Mouse (Mus musculus): Measurements from ENCODE around the gene Skp2.

The Skp2 gene

DNA sequence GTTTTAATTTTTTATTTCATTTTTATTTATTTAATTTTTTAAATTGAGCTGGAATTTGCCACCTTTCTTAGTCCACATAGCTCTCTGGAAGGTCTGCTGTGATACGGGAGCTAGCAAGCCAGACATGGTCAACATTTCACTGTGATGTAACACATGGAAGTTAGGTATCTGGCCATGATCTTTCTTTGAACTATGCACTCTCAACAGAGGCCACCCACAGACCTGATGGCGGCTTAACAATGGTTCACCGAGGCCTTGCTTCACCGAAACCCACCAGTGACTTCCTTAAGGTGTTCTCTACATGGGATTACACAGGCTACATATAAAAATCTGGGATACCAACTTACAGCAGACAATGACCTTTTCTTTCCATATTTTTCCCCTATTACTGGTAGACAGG is 41.1 kb downstream of the Skp2 start:
- no peak for DNase-seq (ENCODE audit: extremely low spot score, low read depth, low spot score)

DNA sequence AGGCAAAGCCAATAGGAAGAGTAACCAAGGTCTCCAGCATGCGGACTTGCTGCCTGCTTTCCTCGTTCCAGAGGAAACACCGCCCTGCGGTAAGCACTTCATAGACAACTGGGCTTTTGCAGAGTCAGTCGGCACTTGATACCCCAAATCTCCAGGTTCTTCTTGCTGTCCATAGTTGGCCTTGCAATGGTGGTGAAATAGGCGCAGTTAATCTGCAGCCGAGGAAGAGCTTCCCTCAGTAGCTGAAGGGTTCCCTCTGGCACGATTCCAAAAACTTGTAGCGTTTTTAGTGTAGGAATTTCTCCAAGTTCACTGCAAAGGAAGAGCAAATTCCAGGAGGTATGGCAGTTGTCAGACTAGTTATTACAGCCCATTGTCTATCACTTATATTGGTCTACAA is 41.7 kb downstream of the Skp2 start:
- DNase-seq (ENCODE audit: extremely low spot score, low read depth, low spot score): no peak

DNA sequence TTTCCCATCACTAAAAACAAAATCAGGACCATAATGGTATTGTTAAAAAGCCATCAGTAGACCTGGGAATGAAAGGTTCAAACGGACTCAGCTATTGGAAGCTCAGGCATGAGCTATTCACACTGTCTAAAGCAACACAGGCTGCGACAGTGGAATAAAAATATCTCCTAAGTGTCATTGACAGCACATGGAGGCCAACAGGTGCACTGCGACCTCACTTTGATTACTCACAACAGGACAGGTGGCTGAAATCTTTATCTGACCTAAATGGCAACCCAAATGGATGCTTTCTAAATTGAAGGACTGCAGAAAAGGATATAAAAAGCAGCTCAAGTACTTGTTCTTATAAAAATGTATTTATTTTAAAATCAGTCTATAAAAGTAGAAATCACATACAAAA is 43.6 kb downstream of the Skp2 start:
- DNase-seq (ENCODE audit: extremely low spot score, low read depth, low spot score): no peak

DNA sequence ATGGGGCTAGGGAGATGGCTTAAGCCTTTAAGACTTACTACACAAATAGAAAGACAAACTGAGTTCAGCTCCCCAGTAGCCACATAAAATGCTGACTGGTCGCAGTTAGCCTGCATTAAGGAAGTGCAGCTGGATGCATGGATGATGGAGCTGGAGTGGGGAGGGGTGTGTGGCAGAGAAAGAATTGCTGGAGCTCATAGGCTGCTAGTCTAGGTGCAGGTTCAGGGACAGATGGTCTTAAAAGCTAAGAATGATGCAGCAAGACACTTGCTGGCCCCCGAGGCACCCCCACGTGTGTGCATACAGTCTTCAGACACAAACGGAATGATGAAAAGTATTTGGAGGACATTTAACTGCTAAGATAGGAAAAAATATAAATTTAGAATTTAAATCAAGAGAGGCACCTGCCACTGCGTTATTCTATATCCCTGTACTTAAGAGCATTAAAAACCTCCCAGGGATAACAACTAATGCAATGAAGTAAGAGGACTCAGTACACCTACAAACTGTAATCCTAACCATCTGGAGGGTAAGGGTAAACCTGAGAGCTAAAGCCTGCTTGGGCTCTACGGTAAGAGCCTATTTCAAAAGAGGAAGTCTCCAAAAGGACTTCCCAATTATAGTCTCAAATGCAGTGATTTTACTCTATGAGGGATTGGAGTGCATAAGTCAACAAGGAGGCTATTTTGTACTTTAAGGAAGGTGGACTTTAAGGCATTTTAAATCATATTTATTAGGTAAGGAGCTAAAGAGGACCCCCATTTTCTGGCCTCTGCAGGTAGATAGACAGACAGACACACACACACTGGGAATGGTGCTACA is 44.5 kb downstream of the Skp2 start:
- no peak for DNase-seq (ENCODE audit: extremely low spot score, low read depth, low spot score)

DNA sequence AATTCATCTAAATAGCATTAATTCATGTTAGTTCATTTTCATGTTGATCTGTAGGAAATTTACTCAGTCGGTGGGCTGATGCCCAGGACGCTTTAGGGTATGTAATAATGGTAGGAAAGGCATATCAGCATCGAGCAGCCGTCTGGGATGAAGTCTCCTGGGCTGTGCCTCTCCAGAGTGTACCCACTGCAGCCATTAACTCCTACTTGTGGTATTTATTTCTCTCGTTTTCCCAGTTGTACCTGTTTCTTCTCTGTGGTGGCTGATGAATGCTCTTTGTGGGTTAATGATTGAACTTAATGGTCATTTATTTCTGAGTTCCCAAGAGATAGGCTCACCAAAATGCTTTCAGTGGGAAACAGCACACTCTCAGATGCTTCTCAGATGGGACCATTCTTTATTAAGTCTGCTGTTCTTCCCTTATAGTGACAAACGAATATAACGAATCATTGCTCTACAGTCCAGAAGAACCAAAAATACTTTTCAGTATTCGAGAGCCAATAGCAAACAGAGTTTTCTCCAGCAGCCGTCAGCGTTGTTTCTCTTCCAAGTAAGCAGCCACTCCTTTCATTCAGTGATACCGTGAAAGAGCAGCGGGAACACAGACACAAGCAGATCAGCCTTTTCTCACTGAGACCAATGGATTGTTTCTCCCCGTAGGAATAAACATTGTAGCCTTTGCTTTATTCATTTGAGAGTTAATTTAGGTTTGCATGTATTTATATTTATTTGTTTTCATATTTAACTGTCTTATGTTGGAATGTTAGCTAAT is 48.7 kb downstream of the Skp2 start:
- no peak for DNase-seq (ENCODE audit: extremely low spot score, low read depth, low spot score)

DNA sequence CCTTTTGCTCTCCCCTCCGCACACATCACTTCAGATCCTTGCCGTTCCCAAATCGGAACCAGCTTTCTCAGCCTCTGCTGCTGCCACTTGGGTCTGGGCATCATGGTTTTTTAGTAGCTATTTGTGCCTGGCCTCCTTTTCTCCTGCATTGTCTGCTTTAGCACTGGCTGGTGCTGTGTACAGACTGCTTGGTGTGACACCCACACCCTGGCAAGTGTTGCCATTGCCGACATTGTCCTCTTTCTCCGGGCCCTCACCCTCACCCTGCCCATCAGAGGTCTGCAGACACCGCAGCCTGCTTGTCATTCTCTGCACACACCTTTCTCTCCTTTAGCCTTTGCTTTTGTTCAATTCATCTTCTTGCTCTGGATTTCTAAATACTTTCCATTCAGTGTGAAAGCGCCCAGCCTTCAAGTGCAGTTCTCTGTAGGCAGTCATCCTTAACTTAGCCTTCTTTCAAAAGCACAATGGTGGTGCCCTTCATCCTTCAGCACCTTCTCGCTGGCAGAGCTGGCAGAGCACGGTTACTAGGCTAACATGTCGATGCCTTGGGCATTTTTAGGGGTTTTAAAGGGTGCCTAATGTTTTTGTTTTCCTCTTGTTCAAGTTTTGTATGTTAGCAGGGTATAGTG is 54.7 kb downstream of the Skp2 start:
- DNase-seq (ENCODE audit: extremely low spot score, low read depth, low spot score): no peak

DNA sequence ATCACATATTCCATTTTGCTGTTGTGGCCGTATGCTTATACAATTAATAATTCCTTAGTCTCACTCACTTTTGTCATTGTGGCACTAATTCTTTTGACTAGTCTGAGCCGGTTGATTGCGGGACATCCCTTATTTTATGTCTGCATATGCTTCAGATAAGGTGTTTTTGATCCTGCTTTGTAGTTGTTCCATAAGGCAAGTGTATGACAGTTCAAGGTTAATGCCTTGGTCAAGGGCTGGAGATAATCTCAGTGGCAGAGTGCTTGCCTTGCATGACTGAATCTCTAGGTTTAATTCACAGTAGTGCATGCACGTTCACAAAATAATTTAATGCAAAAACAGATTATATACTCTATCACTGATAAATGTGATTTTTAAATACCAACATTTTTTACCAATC is 58.4 kb downstream of the Skp2 start:
- no peak for DNase-seq (ENCODE audit: extremely low spot score, low read depth, low spot score)

DNA sequence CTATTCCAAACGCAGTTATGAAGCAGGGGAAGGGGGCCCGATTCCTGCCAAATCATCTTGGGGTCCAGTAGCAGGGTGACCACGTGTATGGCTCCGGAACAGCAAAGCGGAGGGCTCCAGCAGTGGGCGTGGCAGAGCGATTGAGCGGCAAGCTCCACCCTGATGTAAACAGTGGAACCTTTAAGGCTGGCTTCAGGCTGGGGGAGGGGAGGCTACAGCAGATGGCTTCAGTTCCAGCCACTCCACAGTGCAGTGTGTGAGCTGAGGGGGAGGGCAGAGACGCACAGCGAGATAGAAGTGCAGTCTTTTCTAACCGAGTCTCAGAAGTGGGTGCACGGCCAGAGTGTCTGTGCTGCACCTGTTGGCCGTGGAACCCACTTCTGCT is 60.9 kb downstream of the Skp2 start:
- DNase-seq (ENCODE audit: extremely low spot score, low read depth, low spot score): no peak

DNA sequence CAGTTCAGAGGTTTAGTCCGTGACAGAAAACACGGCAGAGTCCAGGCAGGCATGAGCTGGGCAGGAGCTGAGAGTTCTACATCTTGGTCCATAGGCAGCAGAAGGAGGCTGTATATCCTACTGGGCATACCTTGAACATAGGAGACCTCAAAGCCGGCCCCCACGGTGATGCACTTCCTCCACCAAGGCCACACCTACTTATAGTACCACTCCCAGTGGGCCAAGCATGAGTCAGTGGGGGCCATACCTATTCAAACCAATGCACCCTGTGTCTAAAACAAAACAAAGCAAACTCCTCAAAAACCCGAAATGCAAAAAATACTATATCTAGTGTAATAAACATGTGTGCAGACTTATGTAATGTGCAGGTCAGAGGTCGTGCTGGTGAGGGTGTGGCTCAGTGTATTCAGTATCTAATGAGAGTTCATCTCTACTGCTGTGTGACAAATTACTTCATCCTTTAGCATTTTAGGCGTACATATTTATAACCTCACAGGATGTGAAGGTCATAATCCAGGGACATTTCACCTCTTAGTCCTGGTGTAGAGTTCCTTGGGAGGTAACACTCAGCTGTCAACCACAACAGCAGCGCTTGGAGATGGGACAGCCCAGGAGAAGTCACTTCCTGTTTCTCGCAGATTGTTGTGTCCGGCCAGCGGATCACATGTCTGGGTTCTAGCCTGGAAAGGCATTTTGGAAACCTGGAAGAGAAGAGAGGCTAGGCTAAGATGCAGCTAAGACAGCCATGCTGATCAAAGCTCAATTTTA is 61.4 kb downstream of the Skp2 start:
- no peak for DNase-seq (ENCODE audit: extremely low spot score, low read depth, low spot score)

DNA sequence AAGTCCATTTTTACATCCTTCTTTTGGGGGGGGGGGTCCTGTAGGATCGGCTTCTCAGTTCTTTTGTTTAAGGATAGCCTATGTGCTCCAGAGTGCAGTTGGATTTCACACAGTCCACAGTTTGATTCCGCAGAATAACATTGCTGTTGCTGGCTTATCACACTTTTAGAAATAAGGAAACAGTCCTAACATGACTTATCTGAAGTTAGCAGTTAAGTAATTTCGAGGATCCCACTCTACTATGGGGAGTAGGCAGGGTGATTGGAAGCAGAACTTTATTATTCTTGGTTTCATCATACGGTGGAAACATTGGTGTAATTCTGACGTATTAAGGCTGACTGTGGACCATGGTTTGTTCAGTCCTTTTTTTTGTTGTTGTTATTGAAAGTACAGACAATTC is 64.6 kb downstream of the Skp2 start:
- no peak for DNase-seq (ENCODE audit: extremely low spot score, low read depth, low spot score)

DNA sequence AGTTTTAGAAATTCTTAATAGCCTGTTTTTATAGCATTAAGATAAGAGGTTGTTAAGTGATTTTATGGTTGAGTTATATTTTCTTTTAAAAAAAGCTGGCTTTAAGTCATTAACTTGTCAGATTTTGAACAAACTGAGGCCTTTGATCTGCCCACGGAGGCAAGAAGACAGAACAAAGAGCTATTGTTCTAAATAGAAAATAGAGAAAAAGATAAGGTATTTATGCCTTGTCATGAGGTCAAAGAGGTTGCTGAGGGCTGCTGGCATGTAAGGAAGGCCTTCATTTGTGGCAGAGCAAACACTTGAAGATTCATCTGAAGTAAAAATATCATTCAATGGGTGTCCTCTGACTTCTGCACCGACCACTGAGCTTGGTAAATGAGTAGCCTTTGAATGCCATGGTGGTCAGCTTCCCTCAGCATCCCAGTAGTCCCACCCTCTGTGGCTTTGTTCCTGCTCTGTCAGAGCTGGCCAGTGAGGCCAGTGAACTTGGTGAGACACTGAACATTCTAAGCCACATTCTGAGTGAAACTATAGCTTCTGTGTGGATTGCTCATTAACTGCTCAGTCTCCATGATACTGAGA is 66.0 kb downstream of the Skp2 start:
- no peak for DNase-seq (ENCODE audit: extremely low spot score, low read depth, low spot score)

DNA sequence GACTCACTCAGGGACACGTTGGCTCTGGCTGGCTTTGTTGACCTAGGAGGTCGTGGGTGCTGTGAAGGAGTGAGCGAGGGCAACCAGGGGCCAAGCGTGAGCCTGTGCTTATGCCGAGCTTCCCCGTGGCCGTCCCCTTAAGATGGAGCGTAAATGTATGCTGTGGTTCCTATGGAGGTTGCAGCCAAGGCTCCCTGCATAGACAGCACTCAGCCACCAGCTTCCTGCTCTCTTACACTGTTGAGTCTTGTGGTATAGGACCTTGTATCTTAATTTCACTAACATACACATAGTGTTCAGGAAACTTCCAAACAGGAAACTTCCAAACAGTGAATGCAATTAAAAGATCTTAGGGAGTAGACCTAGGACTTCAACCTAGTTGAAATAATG is 66.5 kb downstream of the Skp2 start:
- DNase-seq (ENCODE audit: extremely low spot score, low read depth, low spot score): no peak

DNA sequence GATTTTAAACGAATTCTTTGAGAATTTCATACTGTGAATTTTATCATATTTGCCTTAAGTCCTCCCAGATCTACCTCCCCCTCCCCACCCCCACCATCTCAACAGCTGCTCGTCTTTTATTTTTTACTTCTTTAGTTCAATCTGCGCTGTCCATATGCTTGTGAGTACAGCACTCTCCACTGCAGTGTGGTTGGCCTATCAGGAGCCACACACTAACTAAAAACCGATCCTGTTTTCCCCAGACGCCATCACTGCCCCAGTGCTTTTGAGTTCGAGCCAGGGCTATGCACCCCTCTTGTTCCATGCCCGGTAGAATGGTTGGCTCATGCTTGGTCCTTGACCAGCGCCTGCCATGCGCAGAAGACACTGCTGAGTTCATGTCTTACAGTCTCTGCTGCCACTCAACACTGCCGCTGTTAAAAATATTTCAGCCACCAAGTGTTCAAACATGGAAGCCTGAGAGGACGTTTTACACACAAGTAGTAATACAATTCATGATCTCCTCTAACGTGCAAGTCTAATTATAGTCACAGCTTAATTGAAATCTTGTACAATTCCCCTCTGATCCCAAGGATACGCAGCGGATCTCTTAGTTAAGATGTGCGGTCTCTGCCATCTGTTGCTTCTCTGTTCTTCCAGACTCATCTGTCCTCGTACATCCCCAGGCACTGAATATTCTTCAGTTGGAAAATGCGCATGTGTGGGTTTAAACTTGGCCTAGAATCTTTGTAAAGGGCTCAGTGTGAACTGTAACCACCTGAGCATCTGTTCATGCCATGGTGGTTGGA is 67.1 kb downstream of the Skp2 start:
- DNase-seq (ENCODE audit: extremely low spot score, low read depth, low spot score): no peak

DNA sequence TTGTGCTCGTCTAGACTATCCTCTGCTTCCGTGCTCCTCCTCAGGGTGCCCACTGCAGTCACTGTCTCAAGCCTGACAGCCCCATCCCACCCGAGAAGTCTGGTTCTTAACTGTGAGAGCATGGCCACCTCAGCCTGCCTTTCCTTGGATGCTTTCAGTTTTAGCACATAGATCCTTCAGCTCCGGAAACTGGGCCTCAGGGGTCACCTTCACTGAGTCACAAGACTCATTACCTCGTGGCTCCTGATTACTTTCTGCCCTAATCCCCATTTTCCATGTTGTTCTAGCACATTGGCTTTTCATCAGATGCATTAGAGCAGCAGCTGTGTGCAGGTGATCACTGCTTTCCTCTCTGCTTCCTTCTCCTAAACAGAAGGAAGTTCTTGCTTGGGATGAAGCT is 67.8 kb downstream of the Skp2 start:
- no peak for DNase-seq (ENCODE audit: extremely low spot score, low read depth, low spot score)

DNA sequence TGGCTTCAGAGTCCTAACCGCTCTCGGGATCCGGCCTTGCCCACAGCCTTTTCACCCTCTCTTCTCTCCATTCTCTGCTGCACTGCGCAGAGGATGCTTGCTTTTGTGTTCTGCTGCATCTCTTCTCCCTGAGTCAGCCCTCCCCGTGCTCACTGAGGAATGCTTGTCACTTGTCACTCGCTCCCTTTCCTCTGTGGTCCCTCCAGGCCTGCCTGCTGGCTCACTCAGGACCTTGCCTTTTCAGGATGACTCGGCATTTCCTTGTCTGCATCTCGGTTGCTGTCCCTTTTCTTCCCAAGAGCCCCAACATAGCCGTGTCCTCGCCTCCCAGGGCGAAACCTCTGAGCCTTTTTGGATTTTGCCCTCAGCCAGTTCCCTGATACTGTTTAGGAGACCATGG is 68.4 kb downstream of the Skp2 start:
- no peak for DNase-seq (ENCODE audit: extremely low spot score, low read depth, low spot score)

DNA sequence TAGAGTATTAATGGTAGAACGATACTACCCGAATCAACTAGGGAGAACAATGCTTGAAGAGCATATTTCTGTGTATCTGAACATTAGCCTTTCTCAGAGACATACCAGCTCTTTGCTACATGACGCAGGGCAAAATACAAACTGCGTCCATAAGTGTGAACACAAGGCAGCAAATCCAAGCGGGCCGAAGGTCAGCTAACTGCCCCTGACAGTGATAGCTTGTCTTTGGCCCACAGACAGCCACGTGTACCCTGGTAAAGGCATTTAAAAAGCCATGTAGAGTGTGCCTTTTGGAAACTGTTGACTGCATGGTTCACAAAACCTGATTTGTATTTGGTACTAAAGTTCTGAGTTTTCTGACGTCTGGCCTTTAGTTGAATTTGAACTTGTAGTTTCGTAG is 72.5 kb downstream of the Skp2 start:
- DNase-seq (ENCODE audit: extremely low spot score, low read depth, low spot score): no peak

DNA sequence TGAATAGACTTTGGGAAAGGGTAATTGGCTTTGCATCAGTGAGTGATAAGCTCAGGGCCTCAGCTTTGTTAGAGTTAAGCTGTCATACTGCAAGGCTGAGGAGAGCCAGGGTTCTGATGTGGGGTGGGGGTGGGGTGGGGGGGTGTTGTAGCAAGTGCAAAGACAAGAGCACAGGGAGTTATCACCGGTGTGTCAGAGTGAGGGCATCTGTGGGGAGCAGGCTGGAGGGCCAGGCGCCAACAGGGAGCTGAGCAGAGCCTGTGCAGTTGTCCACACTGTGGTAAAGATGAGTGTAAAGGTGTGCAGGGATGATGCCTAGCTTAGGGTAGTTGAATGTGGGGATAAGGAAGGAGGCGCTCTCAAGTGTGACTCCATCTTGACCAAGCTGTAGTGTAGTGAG is 73.9 kb downstream of the Skp2 start:
- DNase-seq (ENCODE audit: extremely low spot score, low read depth, low spot score): no peak

DNA sequence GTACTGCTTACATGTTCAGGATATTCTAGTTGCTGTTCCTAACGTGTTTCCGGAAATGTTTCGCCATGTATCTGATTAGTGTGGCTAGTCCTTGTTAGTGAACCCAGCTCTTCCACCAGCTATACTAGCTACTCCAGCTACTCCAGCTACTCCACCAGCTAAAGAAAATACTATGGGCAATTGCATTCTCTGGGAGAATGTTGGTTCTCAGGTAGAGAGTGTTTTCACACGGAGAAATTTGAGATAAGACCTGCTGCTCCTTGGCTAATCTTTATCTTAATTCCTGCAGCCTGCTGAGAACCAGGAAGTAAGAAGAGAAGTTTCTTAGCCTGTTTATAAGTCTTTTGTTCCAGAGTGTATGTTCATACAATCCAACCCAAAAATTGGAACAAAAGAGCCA is 75.0 kb downstream of the Skp2 start:
- no peak for DNase-seq (ENCODE audit: extremely low spot score, low read depth, low spot score)

DNA sequence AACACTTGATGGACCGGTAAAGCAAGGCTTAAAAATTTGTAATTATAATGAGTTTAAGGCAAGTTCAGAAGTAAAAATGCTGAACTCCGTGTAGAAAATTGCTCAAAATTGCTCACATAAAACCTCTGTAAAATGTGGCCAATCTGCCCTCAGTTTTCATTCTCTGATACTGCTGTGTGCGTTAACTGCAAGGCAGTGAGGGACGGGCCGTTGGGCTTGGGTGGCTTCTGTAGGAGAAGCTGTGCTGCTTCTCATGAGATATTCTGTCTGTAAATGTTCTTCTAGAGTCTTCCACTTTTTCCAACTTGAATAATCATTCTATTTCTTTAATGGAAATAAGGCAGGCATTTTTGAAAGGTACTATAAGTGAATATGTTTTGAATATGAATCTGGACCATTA is 75.6 kb downstream of the Skp2 start:
- DNase-seq (ENCODE audit: extremely low spot score, low read depth, low spot score): no peak

All from hindlimb bud, embryonic 11.5 days (tissue).